Comparison of ENCODE assay signal across 7 mouse cellular contexts in the genomic region with DNA sequence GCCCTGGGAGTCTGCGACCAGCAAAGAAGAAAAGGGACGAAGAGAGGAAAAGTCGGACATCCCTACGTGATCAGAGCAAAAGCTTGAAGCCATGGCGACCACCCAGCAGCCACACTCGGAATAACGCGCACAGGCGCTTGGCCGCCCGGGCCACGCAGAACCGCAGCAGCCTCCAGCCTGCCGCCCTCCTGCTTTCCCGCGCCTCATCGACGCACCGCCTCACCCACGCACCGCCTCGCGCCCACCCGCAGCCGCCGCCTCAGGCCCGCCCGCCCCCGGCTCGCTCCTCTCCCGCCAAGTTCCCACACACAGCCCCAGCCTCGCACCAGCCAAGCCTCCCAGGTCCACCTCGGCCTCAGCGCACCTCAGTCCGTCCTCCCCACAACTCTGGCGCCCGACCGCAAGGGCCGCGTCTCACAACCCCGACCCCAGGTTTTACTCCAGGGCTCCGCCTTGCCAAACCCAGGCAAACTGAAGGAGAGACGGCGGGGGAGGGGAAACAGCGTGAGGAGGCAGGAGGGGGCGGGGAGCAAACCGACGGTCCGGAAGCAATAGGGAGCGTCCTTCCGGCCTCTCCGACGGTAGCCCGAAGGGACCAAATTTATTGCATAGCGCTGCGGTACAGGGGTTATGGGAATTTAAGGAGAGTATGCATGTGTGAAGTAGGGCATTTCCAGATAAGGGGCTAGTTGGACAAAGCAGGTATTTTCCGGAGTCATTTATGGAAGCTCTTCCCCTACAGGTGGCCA. TPM values are rescaled to one million over a fixed set of nuclear protein-coding genes. Genes with fewer than 3 reads are reported as not detected.
DNase-seq lines count a peak whose midpoint lies in the region; ATAC-seq lines count a peak whose summit lies in the region.
"Not testable (repeated sequence)": the region's sequence is repeated elsewhere in the genome, so short reads cannot be mapped to it uniquely, and the experiment has no call there.

A gene (minus strand): TSS at position 502 of the 749 bp plus-strand sequence.

- H3K4me1 ChIP-seq in embryonic facial prominence, embryonic 11.5 days (ENCODE audit: control insufficient read depth, insufficient read depth, low read length); limb, embryonic 10.5 days; midbrain, embryonic 13.5 days (replicated peaks): not testable (repeated sequence)

- peak within 1 kb of the TSS; percentile 49 for H3K4me3 ChIP-seq in embryonic facial prominence, embryonic 11.5 days (ENCODE audit: low read depth, low read length)
- H3K4me3 ChIP-seq in limb, embryonic 10.5 days, result peak within 1 kb of the TSS; percentile 62
- peak within 1 kb of the TSS; percentile 54 for H3K4me3 ChIP-seq in midbrain, embryonic 13.5 days (replicated peaks)

- ATAC-seq in embryonic facial prominence, embryonic 11.5 days (replicated peaks; ENCODE audit: insufficient number of reproducible peaks, low FRiP score, low TSS enrichment, low read depth), result peak; percentile 94
- peak; percentile 99 for ATAC-seq in granulocyte monocyte progenitor cell, adult 5-6 weeks (replicated peaks; ENCODE audit: poor library complexity, severe bottlenecking)
- ATAC-seq in midbrain, embryonic 13.5 days, result peak; percentile 97

- not testable (repeated sequence) for H3K27ac ChIP-seq in embryonic facial prominence, embryonic 11.5 days (replicated peaks; ENCODE audit: low read depth, low read length)
- peak within 1 kb of the TSS; percentile 81 for H3K27ac ChIP-seq in limb, embryonic 10.5 days
- H3K27ac ChIP-seq in midbrain, embryonic 13.5 days, result 0 out of 2 replicates have a peak within 1 kb of the TSS, but pooled peaks have one; percentile 44

- peak within 1 kb of the TSS; percentile 25; the same call in 1 of the 2 replicates for H3K4me2 ChIP-seq in embryonic facial prominence, embryonic 11.5 days (ENCODE audit: low read depth, low read length)
- H3K4me2 ChIP-seq in midbrain, embryonic 13.5 days (replicated peaks), result peak within 1 kb of the TSS; percentile 54

- H3K9ac ChIP-seq in embryonic facial prominence, embryonic 11.5 days (replicated peaks; ENCODE audit: low read length), result peak within 1 kb of the TSS; percentile 58
- peak within 1 kb of the TSS; percentile 63 for H3K9ac ChIP-seq in midbrain, embryonic 13.5 days (replicated peaks)

- not testable (repeated sequence) for H3K9me3 ChIP-seq in embryonic facial prominence, embryonic 11.5 days (replicated peaks; ENCODE audit: control insufficient read depth, low read length); limb, embryonic 10.5 days (replicated peaks); midbrain, embryonic 13.5 days

- not testable (repeated sequence) for H3K27me3 ChIP-seq in embryonic facial prominence, embryonic 11.5 days (ENCODE audit: control insufficient read depth, insufficient read depth, low read length); limb, embryonic 10.5 days (ENCODE audit: low read depth, poor library complexity, severe bottlenecking); midbrain, embryonic 13.5 days

- 1% methylated on average over 29 of the region's 57 CpGs for WGBS in embryonic facial prominence, embryonic 11.5 days
- under 1% methylated on average over 41 of the region's 57 CpGs for WGBS in limb, embryonic 10.5 days
- under 1% methylated on average over 36 of the region's 57 CpGs for WGBS in midbrain, embryonic 13.5 days

- H3K36me3 ChIP-seq in embryonic facial prominence, embryonic 11.5 days (replicated peaks; ENCODE audit: control insufficient read depth, insufficient read depth, low read depth, low read length), result not testable (repeated sequence)
- peaks cover 28% of the 10 kb centered on the region for H3K36me3 ChIP-seq in limb, embryonic 10.5 days
- peaks cover 19% of the 10 kb centered on the region for H3K36me3 ChIP-seq in midbrain, embryonic 13.5 days

- DNase-seq in adrenal gland, postnatal 14 days, result peak; percentile 98
- peak; percentile 99 for DNase-seq in embryonic facial prominence, embryonic 11.5 days (ENCODE audit: low spot score)
- peak; percentile 87 for DNase-seq in kidney, adult 11 months
- peak; percentile 97 for DNase-seq in limb, embryonic 10.5 days (ENCODE audit: low spot score)
- peak; percentile 84 for DNase-seq in spleen, adult 12 weeks (ENCODE audit: low spot score)

RNA-seq across cellular contexts. Expression of the gene that starts here (rescaled TPM):
- 27.1 and 28.0 TPM in 2 replicates for total RNA-seq in adrenal gland, postnatal 14 days (2021)
- polyA plus RNA-seq in embryonic facial prominence, embryonic 11.5 days (2014; fragmentation: Nextera tagmentation; extraction: Ambion mirVana), result 66.2 and 67.3 TPM in 2 replicates
- 40.6 and 43.4 TPM in 2 replicates for total RNA-seq in granulocyte monocyte progenitor cell, adult 5-6 weeks (2014; fragmentation: Nextera tagmentation)
- total RNA-seq in granulocyte monocyte progenitor cell, adult 5-6 weeks (2017), result 28.9 and 32.8 TPM in 2 replicates
- polyA plus RNA-seq in limb, embryonic 10.5 days (2016; fragmentation: Nextera tagmentation; extraction: Ambion mirVana), result 57.1 and 62.9 TPM in 2 replicates
- 45.7 and 49.9 TPM in 2 replicates for polyA plus RNA-seq in midbrain, embryonic 13.5 days (2015; fragmentation: Nextera tagmentation; extraction: Ambion mirVana)
